ENCODE assay signal across 8 mouse cellular contexts in genomic region chr7:145300321-145301007, GRCm38 (mm10). TPM values are rescaled to one million over a fixed set of nuclear protein-coding genes. Genes with fewer than 3 reads are reported as not detected.
DNase-seq lines count a peak whose midpoint lies in the region; ATAC-seq and TF ChIP-seq lines count a peak whose summit lies in the region.

Mrgprf (plus strand) TSS chr7:145300828.

- WGBS in forebrain, embryonic 10.5 days: 43% methylated on average over 13 of the region's 13 CpGs
- WGBS in forebrain, embryonic 14.5 days: 37% methylated on average over 13 of the region's 13 CpGs
- WGBS in limb, embryonic 15.5 days: 23% methylated on average over 12 of the region's 13 CpGs
- 39% methylated on average over 13 of the region's 13 CpGs for WGBS in hindbrain, embryonic 10.5 days
- 40% methylated on average over 11 of the region's 13 CpGs for WGBS in forebrain, embryonic 16.5 days

- H3K9me3 ChIP-seq in forebrain, embryonic 10.5 days: no peaks in the 10 kb centered on the region
- H3K9me3 ChIP-seq in forebrain, embryonic 14.5 days (replicated peaks; ENCODE audit: control insufficient read depth, low read length): no peaks in the 10 kb centered on the region
- H3K9me3 ChIP-seq in ES-Bruce4 (replicated peaks; ENCODE audit: control insufficient read depth, insufficient read depth, low read length, poor library complexity, severe bottlenecking): no peaks in the 10 kb centered on the region
- no peaks in the 10 kb centered on the region for H3K9me3 ChIP-seq in limb, embryonic 15.5 days
- no peaks in the 10 kb centered on the region for H3K9me3 ChIP-seq in hindbrain, embryonic 10.5 days
- H3K9me3 ChIP-seq in forebrain, embryonic 16.5 days (ENCODE audit: control insufficient read depth, low read length): no peaks in the 10 kb centered on the region

- no peak for TF ChIP-seq POLR2A in ES-Bruce4 (IDR thresholded peaks at IDR 0.05; ENCODE audit: insufficient read depth, low read length)

- no peak for DNase-seq in forebrain, embryonic 10.5 days (ENCODE audit: extremely low spot score, low spot score)
- no peak for DNase-seq in forebrain, embryonic 14.5 days (ENCODE audit: low spot score)
- DNase-seq in gastrocnemius, adult 18-20 months (ENCODE audit: low spot score): peak; percentile 89
- DNase-seq in urinary bladder, postnatal 14 days (ENCODE audit: low spot score): peak; percentile 84
- no peak for DNase-seq in hindbrain, embryonic 10.5 days (ENCODE audit: low spot score)

- no peaks in the 10 kb centered on the region for H3K36me3 ChIP-seq in forebrain, embryonic 10.5 days (replicated peaks)
- H3K36me3 ChIP-seq in forebrain, embryonic 14.5 days (ENCODE audit: control insufficient read depth, insufficient read depth, low read length): no peaks in the 10 kb centered on the region
- H3K36me3 ChIP-seq in ES-Bruce4 (ENCODE audit: control insufficient read depth, insufficient read depth, low read length, poor library complexity, severe bottlenecking): no peaks in the 10 kb centered on the region
- no peaks in the 10 kb centered on the region for H3K36me3 ChIP-seq in limb, embryonic 15.5 days
- H3K36me3 ChIP-seq in hindbrain, embryonic 10.5 days: no peaks in the 10 kb centered on the region
- no peaks in the 10 kb centered on the region for H3K36me3 ChIP-seq in forebrain, embryonic 16.5 days (ENCODE audit: control insufficient read depth, insufficient read depth)

- H3K9ac ChIP-seq in forebrain, embryonic 14.5 days (ENCODE audit: low read length): no peak within 1 kb of the TSS
- no peak within 1 kb of the TSS for H3K9ac ChIP-seq in ES-Bruce4 (ENCODE audit: low read depth, poor library complexity, severe bottlenecking)
- H3K9ac ChIP-seq in limb, embryonic 15.5 days: no peak within 1 kb of the TSS
- H3K9ac ChIP-seq in forebrain, embryonic 16.5 days (replicated peaks; ENCODE audit: low read depth, low read length): no peak within 1 kb of the TSS

- H3K4me2 ChIP-seq in forebrain, embryonic 14.5 days (ENCODE audit: low read length): no peak within 1 kb of the TSS
- peak within 1 kb of the TSS; percentile 40 for H3K4me2 ChIP-seq in limb, embryonic 15.5 days
- H3K4me2 ChIP-seq in forebrain, embryonic 16.5 days (ENCODE audit: low read length): no peak within 1 kb of the TSS

- 0 out of 2 replicates have a peak, but pooled peaks cover 4% of the 10 kb centered on the region for H3K27me3 ChIP-seq in forebrain, embryonic 10.5 days (ENCODE audit: poor library complexity, severe bottlenecking)
- H3K27me3 ChIP-seq in forebrain, embryonic 14.5 days (replicated peaks; ENCODE audit: control insufficient read depth, insufficient read depth, low read length): no peaks in the 10 kb centered on the region
- no peaks in the 10 kb centered on the region for H3K27me3 ChIP-seq in ES-Bruce4 (ENCODE audit: control insufficient read depth, insufficient read depth, low read length, poor library complexity, severe bottlenecking)
- no peaks in the 10 kb centered on the region for H3K27me3 ChIP-seq in limb, embryonic 15.5 days
- H3K27me3 ChIP-seq in hindbrain, embryonic 10.5 days (ENCODE audit: insufficient read depth, poor library complexity, severe bottlenecking): no peaks in the 10 kb centered on the region; the same call in 1 of the 2 replicates
- no peaks in the 10 kb centered on the region for H3K27me3 ChIP-seq in forebrain, embryonic 16.5 days (replicated peaks; ENCODE audit: control insufficient read depth, insufficient read depth, low read length)

- H3K27ac ChIP-seq in forebrain, embryonic 10.5 days: peak within 1 kb of the TSS; percentile 20; the same call in 1 of the 2 replicates
- H3K27ac ChIP-seq in forebrain, embryonic 14.5 days (ENCODE audit: low read depth, low read length): no peak within 1 kb of the TSS
- no peak within 1 kb of the TSS for H3K27ac ChIP-seq in ES-Bruce4 (ENCODE audit: insufficient read depth, low read length)
- H3K27ac ChIP-seq in limb, embryonic 15.5 days: peak within 1 kb of the TSS; percentile 80
- H3K27ac ChIP-seq in hindbrain, embryonic 10.5 days: no peak within 1 kb of the TSS
- H3K27ac ChIP-seq in forebrain, embryonic 16.5 days (ENCODE audit: low read length): no peak within 1 kb of the TSS

- peaks cover 36% of the 10 kb centered on the region for H3K4me1 ChIP-seq in forebrain, embryonic 10.5 days
- H3K4me1 ChIP-seq in forebrain, embryonic 14.5 days (ENCODE audit: control insufficient read depth, insufficient read depth, low read length): no peaks in the 10 kb centered on the region
- H3K4me1 ChIP-seq in ES-Bruce4 (ENCODE audit: control insufficient read depth, insufficient read depth, low read length): peaks cover 2% of the 10 kb centered on the region
- peaks cover 41% of the 10 kb centered on the region for H3K4me1 ChIP-seq in limb, embryonic 15.5 days
- H3K4me1 ChIP-seq in hindbrain, embryonic 10.5 days (replicated peaks): peaks cover 40% of the 10 kb centered on the region
- H3K4me1 ChIP-seq in forebrain, embryonic 16.5 days (replicated peaks; ENCODE audit: control insufficient read depth, insufficient read depth, low read length): 0 out of 2 replicates have a peak, but pooled peaks cover 6% of the 10 kb centered on the region

- no peak for TF ChIP-seq EP300 in ES-Bruce4 (IDR thresholded peaks at IDR 0.05; ENCODE audit: insufficient read depth, low read depth, low read length)

- H3K4me3 ChIP-seq in forebrain, embryonic 10.5 days: no peak within 1 kb of the TSS
- no peak within 1 kb of the TSS for H3K4me3 ChIP-seq in forebrain, embryonic 14.5 days (ENCODE audit: low read depth, low read length)
- no peak within 1 kb of the TSS for H3K4me3 ChIP-seq in ES-Bruce4 (ENCODE audit: low read depth, low read length)
- peak within 1 kb of the TSS; percentile 27 for H3K4me3 ChIP-seq in limb, embryonic 15.5 days
- H3K4me3 ChIP-seq in hindbrain, embryonic 10.5 days: no peak within 1 kb of the TSS
- no peak within 1 kb of the TSS for H3K4me3 ChIP-seq in forebrain, embryonic 16.5 days (replicated peaks; ENCODE audit: low read length)

- TF ChIP-seq CTCF in ES-Bruce4 (IDR thresholded peaks at IDR 0.05; ENCODE audit: low read depth, low read length): peak; percentile 6

- no peak for ATAC-seq in forebrain, embryonic 14.5 days
- no peak; the same call in 1 of the 2 replicates for ATAC-seq in limb, embryonic 15.5 days (ENCODE audit: insufficient number of reproducible peaks, low FRiP score, low TSS enrichment, low read depth)
- ATAC-seq in forebrain, embryonic 16.5 days: no peak

RNA-seq across cellular contexts. Expression of gene Mrgprf, which starts in this region (rescaled TPM):
- polyA plus RNA-seq in forebrain, embryonic 10.5 days (2016; fragmentation: Nextera tagmentation; extraction: Ambion mirVana): 0.07 and 0.09 TPM in 2 replicates
- polyA plus RNA-seq in forebrain, embryonic 14.5 days (2014; fragmentation: Nextera tagmentation; extraction: Ambion mirVana): 2.7 and 3.9 TPM in 2 replicates
- not detected in 2 replicates for polyA plus RNA-seq in ES-Bruce4 (2011; ENCODE audit: insufficient read depth, insufficient read length, low read depth, missing spikeins)
- 1 to 10 TPM; 1.3 to 2.1 TPM for total RNA-seq in gastrocnemius, adult 18-20 months (2021)
- 10.8 and 15.3 TPM in 2 replicates for polyA plus RNA-seq in limb, embryonic 15.5 days (2015; fragmentation: Nextera tagmentation; extraction: Ambion mirVana)
- polyA plus RNA-seq in hindbrain, embryonic 10.5 days (2016; fragmentation: Nextera tagmentation; extraction: Ambion mirVana): 0.14 and 0.35 TPM in 2 replicates
- polyA plus RNA-seq in forebrain, embryonic 16.5 days (2015; fragmentation: Nextera tagmentation; extraction: Ambion mirVana): 2.9 and 3.3 TPM in 2 replicates

Comparison
In these comparisons a context has a peak if more than half of its experiments do, and no peak if none do; other contexts are left out.
1. H3K27ac ChIP-seq: peak in forebrain, embryonic 10.5 days (single experiment) and limb, embryonic 15.5 days (single experiment); none in forebrain, embryonic 14.5 days (single experiment), ES-Bruce4 (single experiment), hindbrain, embryonic 10.5 days (single experiment) and forebrain, embryonic 16.5 days (single experiment).
2. DNase-seq: peak in gastrocnemius, adult 18-20 months (single experiment) and urinary bladder, postnatal 14 days (single experiment); none in forebrain, embryonic 10.5 days (single experiment), forebrain, embryonic 14.5 days (single experiment) and hindbrain, embryonic 10.5 days (single experiment).